Mouse (Mus musculus): Measurements from ENCODE around the gene Hoxa3. TPM values are rescaled to one million over a fixed set of nuclear protein-coding genes. Genes with fewer than 3 reads are reported as not detected.
A peak's percentile ranks its signal among the peaks of the same experiment; 100 is the strongest.

Gene Hoxa3
- 12.8 and 13.4 TPM in 2 replicates for polyA plus RNA-seq (2012; rRNA removed)

GRCm38 (mm10) chr6:52213119-52213986 lies at the start of gene Hoxa3, which contains the start of gene Gm28308:
Gene Hoxa3, minus strand, starts transcription at chr6:52213336.
Gene Gm28308, minus strand, starts transcription at chr6:52213339.
- DNase-seq = no peak
- 11% methylated on average over 38 of the region's 38 CpGs for WGBS
- Histone ChIP-seq H3K4me1 (ENCODE audit: control insufficient read depth, insufficient read depth, low read length) (peaks cover 15% of the 10 kb centered on the region), H3K4me3 (replicated peaks; ENCODE audit: extremely low read depth, low read depth, low read length) (peak within 1 kb of the TSS; percentile 69)
- TF ChIP-seq POLR2A (IDR thresholded peaks at IDR 0.05; ENCODE audit: borderline replicate concordance, extremely low read depth, low read depth, low read length) = peak; percentile 40; the same call in 1 of the 2 replicates
- TF ChIP-seq CTCF (IDR thresholded peaks at IDR 0.05; ENCODE audit: insufficient read depth, low read length) = no peak

GRCm38 (mm10) chr6:52262463-52263320 lies 49.6 kb upstream of the Hoxa3 start:
- Histone ChIP-seq H3K4me3 (replicated peaks; ENCODE audit: extremely low read depth, low read depth, low read length) (no peak overlapping the region), H3K4me1 (ENCODE audit: control insufficient read depth, insufficient read depth, low read length) (peaks cover 3% of the 10 kb centered on the region; the same call in 1 of the 2 replicates)
- 6% methylated on average over 24 of the region's 24 CpGs for WGBS
- TF ChIP-seq CTCF (IDR thresholded peaks at IDR 0.05; ENCODE audit: insufficient read depth, low read length) = no peak
- TF ChIP-seq POLR2A (IDR thresholded peaks at IDR 0.05; ENCODE audit: borderline replicate concordance, extremely low read depth, low read depth, low read length) = no peak
- no peak for DNase-seq

- no peak for DNase-seq
- WGBS = 11% methylated on average over 9 of the region's 9 CpGs
- TF ChIP-seq POLR2A (IDR thresholded peaks at IDR 0.05; ENCODE audit: borderline replicate concordance, extremely low read depth, low read depth, low read length) (no peak), CTCF (IDR thresholded peaks at IDR 0.05; ENCODE audit: insufficient read depth, low read length) (no peak)
- H3K4me3 ChIP-seq (replicated peaks; ENCODE audit: extremely low read depth, low read depth, low read length) = no peak overlapping the region
- H3K4me1 ChIP-seq (ENCODE audit: control insufficient read depth, insufficient read depth, low read length) = peaks cover 3% of the 10 kb centered on the region; the same call in 1 of the 2 replicates
These were observed 48.8 kb upstream of the Hoxa3 start for GRCm38 (mm10) chr6:52261751-52262462.

- H3K4me3 ChIP-seq (replicated peaks; ENCODE audit: extremely low read depth, low read depth, low read length) = no peak within 1 kb of the TSS
- no peak for DNase-seq
- H3K4me1 ChIP-seq (ENCODE audit: control insufficient read depth, insufficient read depth, low read length) = peaks cover 3% of the 10 kb centered on the region; the same call in 1 of the 2 replicates
- TF ChIP-seq POLR2A (IDR thresholded peaks at IDR 0.05; ENCODE audit: borderline replicate concordance, extremely low read depth, low read depth, low read length) (no peak), CTCF (IDR thresholded peaks at IDR 0.05; ENCODE audit: insufficient read depth, low read length) (no peak)
- 3% methylated on average over 48 of the region's 72 CpGs for WGBS
These were observed 47.8 kb upstream of the Hoxa3 start, which contains the start of gene Hoxa13 for GRCm38 (mm10) chr6:52260654-52261575. Gene Hoxa13, minus strand, starts transcription at chr6:52260880.

- WGBS = 3% methylated on average over 39 of the region's 39 CpGs
- Histone ChIP-seq H3K4me3 (replicated peaks; ENCODE audit: extremely low read depth, low read depth, low read length) (no peak overlapping the region), H3K4me1 (ENCODE audit: control insufficient read depth, insufficient read depth, low read length) (peaks cover 3% of the 10 kb centered on the region; the same call in 1 of the 2 replicates)
- TF ChIP-seq CTCF (IDR thresholded peaks at IDR 0.05; ENCODE audit: insufficient read depth, low read length) (no peak), POLR2A (IDR thresholded peaks at IDR 0.05; ENCODE audit: borderline replicate concordance, extremely low read depth, low read depth, low read length) (no peak)
- DNase-seq = no peak
These were observed 46.7 kb upstream of the Hoxa3 start for GRCm38 (mm10) chr6:52259811-52260261.

- WGBS = 6% methylated on average over 25 of the region's 25 CpGs
- no peak overlapping the region for H3K4me3 ChIP-seq (replicated peaks; ENCODE audit: extremely low read depth, low read depth, low read length)
- TF ChIP-seq POLR2A (IDR thresholded peaks at IDR 0.05; ENCODE audit: borderline replicate concordance, extremely low read depth, low read depth, low read length) (no peak), CTCF (IDR thresholded peaks at IDR 0.05; ENCODE audit: insufficient read depth, low read length) (no peak)
- DNase-seq = no peak
- H3K4me1 ChIP-seq (ENCODE audit: control insufficient read depth, insufficient read depth, low read length) = peaks cover 3% of the 10 kb centered on the region; the same call in 1 of the 2 replicates
These were observed 46.1 kb upstream of the Hoxa3 start for GRCm38 (mm10) chr6:52259081-52259790.

- peak; percentile 79 for DNase-seq
- Histone ChIP-seq H3K4me3 (replicated peaks; ENCODE audit: extremely low read depth, low read depth, low read length) (no peak overlapping the region), H3K4me1 (ENCODE audit: control insufficient read depth, insufficient read depth, low read length) (peaks cover 3% of the 10 kb centered on the region; the same call in 1 of the 2 replicates)
- TF ChIP-seq CTCF (IDR thresholded peaks at IDR 0.05; ENCODE audit: insufficient read depth, low read length) = peak; percentile 70
- TF ChIP-seq POLR2A (IDR thresholded peaks at IDR 0.05; ENCODE audit: borderline replicate concordance, extremely low read depth, low read depth, low read length) = no peak
- under 1% methylated on average over 6 of the region's 6 CpGs for WGBS
These were observed 43.8 kb upstream of the Hoxa3 start for GRCm38 (mm10) chr6:52256956-52257355.

Measured in lung, adult 2 months (tissue).